In genomic region chr10:70080908-70081307, GRCm38 (mm10) we compare ENCODE assay signal across 12 mouse cellular contexts. TPM values are rescaled to one million over a fixed set of nuclear protein-coding genes. Genes with fewer than 3 reads are reported as not detected.
A peak's percentile ranks its signal among the peaks of the same experiment; 100 is the strongest.
DNase-seq lines count a peak whose midpoint lies in the region; ATAC-seq and TF ChIP-seq lines count a peak whose summit lies in the region.
"Had no signal": no experiment of that assay in that cellular context is flagged by ENCODE, and none has a peak within 500 bp of the region (broad histone marks: within the 10 kb centered on the region; RNA-seq: fewer than 3 reads in every experiment).

No protein-coding gene starts in this region.

- TF ChIP-seq POLR2A in small intestine, adult 2 months (IDR thresholded peaks at IDR 0.05; ENCODE audit: low read depth, low read length): no peak

- no peaks in the 10 kb centered on the region for H3K9me3 ChIP-seq in hindbrain, embryonic 13.5 days
- no peaks in the 10 kb centered on the region for H3K9me3 ChIP-seq in hindbrain, postnatal 0 days (ENCODE audit: low read length)
- no peaks in the 10 kb centered on the region for H3K9me3 ChIP-seq in liver, postnatal 0 days (ENCODE audit: low read length)
- no peaks in the 10 kb centered on the region for H3K9me3 ChIP-seq in liver, embryonic 11.5 days (ENCODE audit: control insufficient read depth, low read length)
- H3K9me3 ChIP-seq in intestine, embryonic 16.5 days (ENCODE audit: control insufficient read depth, low read length): no peaks in the 10 kb centered on the region
- H3K9me3 ChIP-seq: limb, embryonic 12.5 days; lung, embryonic 15.5 days had no signal

- no peak overlapping the region for H3K4me3 ChIP-seq in hindbrain, embryonic 13.5 days
- no peak overlapping the region for H3K4me3 ChIP-seq in hindbrain, postnatal 0 days (ENCODE audit: low read length)
- H3K4me3 ChIP-seq in liver, postnatal 0 days (ENCODE audit: low read depth, low read length): no peak overlapping the region
- H3K4me3 ChIP-seq in liver, embryonic 11.5 days (ENCODE audit: low read depth, low read length): no peak overlapping the region
- no peak overlapping the region for H3K4me3 ChIP-seq in intestine, embryonic 16.5 days (ENCODE audit: low read length)
- no peak overlapping the region for H3K4me3 ChIP-seq in small intestine, adult 2 months (ENCODE audit: low read depth, low read length)
- H3K4me3 ChIP-seq: limb, embryonic 12.5 days; lung, embryonic 15.5 days had no signal

- TF ChIP-seq CTCF in hindbrain, postnatal 0 days (IDR thresholded peaks at IDR 0.05; ENCODE audit: low read depth): no peak
- no peak for TF ChIP-seq CTCF in liver, postnatal 0 days (IDR thresholded peaks at IDR 0.05; ENCODE audit: low read depth)
- TF ChIP-seq CTCF in small intestine, adult 2 months (IDR thresholded peaks at IDR 0.05; ENCODE audit: extremely low read depth, insufficient read length, insufficient replicate concordance, low read depth, low read length): no peak

- H3K36me3 ChIP-seq in hindbrain, embryonic 13.5 days: no peaks in the 10 kb centered on the region
- H3K36me3 ChIP-seq in hindbrain, postnatal 0 days (ENCODE audit: insufficient read depth, low read length): no peaks in the 10 kb centered on the region
- no peaks in the 10 kb centered on the region for H3K36me3 ChIP-seq in liver, postnatal 0 days (replicated peaks; ENCODE audit: insufficient read depth, low read length)
- no peaks in the 10 kb centered on the region for H3K36me3 ChIP-seq in liver, embryonic 11.5 days (ENCODE audit: control insufficient read depth, insufficient read depth, low read length)
- H3K36me3 ChIP-seq in intestine, embryonic 16.5 days (ENCODE audit: control insufficient read depth, insufficient read depth, low read length): no peaks in the 10 kb centered on the region
- H3K36me3 ChIP-seq in small intestine, adult 2 months (ENCODE audit: control insufficient read depth, insufficient read depth, low read length): no peaks in the 10 kb centered on the region
- H3K36me3 ChIP-seq: limb, embryonic 12.5 days; lung, embryonic 15.5 days had no signal

- WGBS in hindbrain, embryonic 13.5 days: 49% methylated on average over 8 of the region's 8 CpGs
- WGBS in hindbrain, postnatal 0 days: 47% methylated on average over 8 of the region's 8 CpGs
- 60% methylated on average over 8 of the region's 8 CpGs for WGBS in liver, postnatal 0 days (ENCODE audit: insufficient replicate concordance)
- WGBS in liver, embryonic 11.5 days: 67% methylated on average over 8 of the region's 8 CpGs
- WGBS in intestine, embryonic 16.5 days: 39% methylated on average over 8 of the region's 8 CpGs
- WGBS in small intestine, adult 2 months: 73% methylated on average over 8 of the region's 8 CpGs

- H3K4me1 ChIP-seq in hindbrain, embryonic 13.5 days (replicated peaks): peaks cover 21% of the 10 kb centered on the region
- peaks cover 3% of the 10 kb centered on the region; the same call in 1 of the 2 replicates for H3K4me1 ChIP-seq in hindbrain, postnatal 0 days (ENCODE audit: insufficient read depth, low read length)
- H3K4me1 ChIP-seq in liver, postnatal 0 days (ENCODE audit: insufficient read depth): no peaks in the 10 kb centered on the region
- no peaks in the 10 kb centered on the region for H3K4me1 ChIP-seq in liver, embryonic 11.5 days (replicated peaks; ENCODE audit: control insufficient read depth, insufficient read depth, low read length)
- 0 out of 2 replicates have a peak, but pooled peaks cover 8% of the 10 kb centered on the region for H3K4me1 ChIP-seq in intestine, embryonic 16.5 days (ENCODE audit: control insufficient read depth, insufficient read depth, low read length)
- H3K4me1 ChIP-seq in small intestine, adult 2 months (ENCODE audit: control insufficient read depth, insufficient read depth, insufficient read length, low read length): peaks cover 7% of the 10 kb centered on the region; the same call in 1 of the 2 replicates

- H3K4me2 ChIP-seq in hindbrain, embryonic 13.5 days: no peak overlapping the region
- no peak overlapping the region for H3K4me2 ChIP-seq in hindbrain, postnatal 0 days (ENCODE audit: low read depth, low read length)
- H3K4me2 ChIP-seq in liver, postnatal 0 days (ENCODE audit: low read depth, low read length): no peak overlapping the region
- no peak overlapping the region for H3K4me2 ChIP-seq in liver, embryonic 11.5 days
- no peak overlapping the region for H3K4me2 ChIP-seq in intestine, embryonic 16.5 days (ENCODE audit: low read depth, low read length)
- H3K4me2 ChIP-seq: limb, embryonic 12.5 days had no signal

- no peak for ATAC-seq in hindbrain, embryonic 13.5 days (ENCODE audit: low FRiP score)
- no peak for ATAC-seq in hindbrain, postnatal 0 days
- ATAC-seq in liver, postnatal 0 days: no peak
- ATAC-seq in liver, embryonic 11.5 days (replicated peaks; ENCODE audit: low FRiP score): no peak
- 0 out of 2 replicates have a peak, but pooled peaks have one; percentile 21 for ATAC-seq in intestine, embryonic 16.5 days

- no peak for DNase-seq in hindbrain, postnatal 0 days (ENCODE audit: low spot score)
- DNase-seq in liver, postnatal 0 days: no peak
- DNase-seq in liver, embryonic 11.5 days (ENCODE audit: low spot score): no peak
- DNase-seq in left cerebral cortex, adult 18-20 months (ENCODE audit: low spot score in 2 of 2): no peak
- DNase-seq: cerebellum, postnatal 25 days; right cerebral cortex, postnatal 14 days; thymus, postnatal 14 days had no signal

- no peak for TF ChIP-seq EP300 in liver, postnatal 0 days (IDR thresholded peaks at IDR 0.05; ENCODE audit: low read depth)

- H3K27me3 ChIP-seq in hindbrain, embryonic 13.5 days: no peaks in the 10 kb centered on the region
- no peaks in the 10 kb centered on the region for H3K27me3 ChIP-seq in hindbrain, postnatal 0 days (ENCODE audit: insufficient read depth, low read length)
- H3K27me3 ChIP-seq in liver, postnatal 0 days (ENCODE audit: insufficient read depth, low read length): no peaks in the 10 kb centered on the region
- no peaks in the 10 kb centered on the region for H3K27me3 ChIP-seq in liver, embryonic 11.5 days (replicated peaks; ENCODE audit: control insufficient read depth, insufficient read depth, low read length)
- no peaks in the 10 kb centered on the region for H3K27me3 ChIP-seq in intestine, embryonic 16.5 days (replicated peaks; ENCODE audit: control insufficient read depth, insufficient read depth, low read length)
- H3K27me3 ChIP-seq in small intestine, adult 2 months (ENCODE audit: control insufficient read depth, insufficient read depth, low read length): no peaks in the 10 kb centered on the region
- H3K27me3 ChIP-seq: limb, embryonic 12.5 days; lung, embryonic 15.5 days had no signal

- H3K9ac ChIP-seq in hindbrain, embryonic 13.5 days: no peak overlapping the region
- H3K9ac ChIP-seq in hindbrain, postnatal 0 days (replicated peaks; ENCODE audit: low read length): no peak overlapping the region
- no peak overlapping the region for H3K9ac ChIP-seq in liver, postnatal 0 days (replicated peaks)
- H3K9ac ChIP-seq in liver, embryonic 11.5 days (ENCODE audit: low read depth, low read length): no peak overlapping the region
- H3K9ac ChIP-seq in intestine, embryonic 16.5 days (ENCODE audit: low read depth, low read length): no peak overlapping the region
- H3K9ac ChIP-seq: limb, embryonic 12.5 days; lung, embryonic 15.5 days had no signal

- peak overlapping the region; percentile 30; the same call in 1 of the 2 replicates for H3K27ac ChIP-seq in hindbrain, embryonic 13.5 days
- H3K27ac ChIP-seq in hindbrain, postnatal 0 days: no peak overlapping the region
- peak overlapping the region; percentile 22; the same call in 1 of the 2 replicates for H3K27ac ChIP-seq in liver, postnatal 0 days (ENCODE audit: low read depth)
- H3K27ac ChIP-seq in liver, embryonic 11.5 days (ENCODE audit: low read depth, low read length): no peak overlapping the region
- H3K27ac ChIP-seq in intestine, embryonic 16.5 days (ENCODE audit: low read length): peak overlapping the region; percentile 69
- H3K27ac ChIP-seq in small intestine, adult 2 months (ENCODE audit: insufficient read depth, low read depth, low read length): 0 out of 2 replicates have a peak overlapping the region, but pooled peaks have one; percentile 43
- H3K27ac ChIP-seq: limb, embryonic 12.5 days; lung, embryonic 15.5 days had no signal

RNA-seq across cellular contexts. Expression of gene Ccdc6, which starts 16.0 kb away (rescaled TPM):
- 23.5 and 24.1 TPM in 2 replicates for polyA plus RNA-seq in hindbrain, embryonic 13.5 days (2015; fragmentation: Nextera tagmentation; extraction: Ambion mirVana)
- 28.0 and 29.7 TPM in 2 replicates for total RNA-seq in hindbrain, postnatal 0 days (2014; rRNA removed)
- 22.6 and 22.9 TPM in 2 replicates for polyA plus RNA-seq in hindbrain, postnatal 0 days (2015; fragmentation: Nextera tagmentation; extraction: Ambion mirVana)
- 5.5 and 6.3 TPM in 2 replicates for polyA plus RNA-seq in liver, postnatal 0 days (2015; fragmentation: Nextera tagmentation; extraction: Ambion mirVana)
- polyA plus RNA-seq in liver, embryonic 11.5 days (2014; fragmentation: Nextera tagmentation; extraction: Ambion mirVana): 18.8 and 19.1 TPM in 2 replicates
- 11.7 and 13.0 TPM in 2 replicates for polyA plus RNA-seq in intestine, embryonic 16.5 days (2015; fragmentation: Nextera tagmentation; extraction: Ambion mirVana)
- 16.6 and 34.6 TPM in 2 replicates for polyA plus RNA-seq in small intestine, adult 2 months (2012; rRNA removed)
- 10 to 100 TPM; 53.7 to 65.9 TPM for total RNA-seq in left cerebral cortex, adult 18-20 months (2021)

Comparison
In these comparisons a context has a peak if more than half of its experiments do, and no peak if none do; other contexts are left out.
1. H3K27ac ChIP-seq: peak in hindbrain, embryonic 13.5 days (single experiment), liver, postnatal 0 days (single experiment), intestine, embryonic 16.5 days (single experiment) and small intestine, adult 2 months (single experiment); none in hindbrain, postnatal 0 days (single experiment) and liver, embryonic 11.5 days (single experiment).